Mouse (Mus musculus) ovary, adult 2 months (tissue): ENCODE data around the gene Zfp667. TPM values are rescaled to one million over a fixed set of nuclear protein-coding genes. Genes with fewer than 3 reads are reported as not detected.

Experiments used
- polyA plus RNA-seq: library from polyadenylated mRNA; depleted of rRNA; stranded (reverse); fragments of >200 nt; gene quantifications from 2 replicates; pipeline ENCODE4 v1.2.3, GENCODE M21; 2012; rRNA removed

Gene Zfp667
- polyA plus RNA-seq: 0.72 and 1.4 TPM in 2 replicates

GRCm38 (mm10) chr7:6285842-6286705, at the start of gene Zfp667:
Gene Zfp667 (plus strand): TSS chr7:6286579.

GRCm38 (mm10) chr7:6252410-6252809, 34.0 kb upstream of the Zfp667 start, which contains the start of gene Epp13:
Gene Epp13 (plus strand): TSS chr7:6252710.

GRCm38 (mm10) chr7:6331233-6331956, 45.0 kb downstream of the Zfp667 start, which contains the start of gene Zfp583:
Gene Zfp583 (minus strand): TSS chr7:6331285.

GRCm38 (mm10) chr7:6343501-6344071, 57.2 kb downstream of the Zfp667 start, which contains the start of gene Gm3854:
Gene Gm3854 (plus strand): TSS chr7:6343759.

Other genes starting within 250 kb of the Zfp667 start
- 0.03 TPM in 1 of 2 replicates, not detected in the other for gene Nlrp4c, start 241.4 kb upstream of the Zfp667 start, polyA plus RNA-seq
- 102 and 103 TPM in 2 replicates for gene Zfp787, start 130.6 kb upstream of the Zfp667 start, polyA plus RNA-seq
- 72.5 and 113 TPM in 2 replicates for gene Zfp444, start 114.4 kb upstream of the Zfp667 start, polyA plus RNA-seq
- not detected in 2 replicates for gene Galp, start 89.5 kb upstream of the Zfp667 start, polyA plus RNA-seq
- not detected in 2 replicates for gene Zscan5b, start 64.3 kb upstream of the Zfp667 start, polyA plus RNA-seq
- 0.73 and 0.98 TPM in 2 replicates for gene Epp13, start 33.9 kb upstream of the Zfp667 start, polyA plus RNA-seq
- gene Zfp583, start 44.7 kb downstream of the Zfp667 start, polyA plus RNA-seq: 2.6 and 2.8 TPM in 2 replicates
- gene Gm3854, start 57.2 kb downstream of the Zfp667 start, polyA plus RNA-seq: 0.09 and 0.16 TPM in 2 replicates
- 0.20 and 0.37 TPM in 2 replicates for gene Zfp78, start 76.7 kb downstream of the Zfp667 start, polyA plus RNA-seq
- 3.0 and 3.1 TPM in 2 replicates for gene Zfp28, start 96.7 kb downstream of the Zfp667 start, polyA plus RNA-seq
- not detected in 2 replicates for gene Smim17, start 112.1 kb downstream of the Zfp667 start, polyA plus RNA-seq
- gene Gm20715, start 123.7 kb downstream of the Zfp667 start, polyA plus RNA-seq: not detected in 2 replicates
- 0.26 TPM in 1 of 2 replicates, not detected in the other for gene Olfr1344, start 152.1 kb downstream of the Zfp667 start, polyA plus RNA-seq
- not detected in 2 replicates for gene Olfr1336, start 169.6 kb downstream of the Zfp667 start, polyA plus RNA-seq
- not detected in 2 replicates for gene Olfr1346, start 180.5 kb downstream of the Zfp667 start, polyA plus RNA-seq
- 0.14 TPM in 1 of 2 replicates, not detected in the other for gene Olfr5, start 200.4 kb downstream of the Zfp667 start, polyA plus RNA-seq
- gene Olfr1347, start 213.2 kb downstream of the Zfp667 start, polyA plus RNA-seq: not detected in 2 replicates
- gene Olfr1348, start 222.2 kb downstream of the Zfp667 start, polyA plus RNA-seq: not detected in 2 replicates
- 0.22 and 0.25 TPM in 2 replicates for gene Olfr1349, start 236.4 kb downstream of the Zfp667 start, polyA plus RNA-seq